Mouse (Mus musculus): ENCODE measurements at regions not wholly inside any gene's neighbourhood (a gene's known extent, or its start where the extent isn't known, plus 50 kb on each side); places are given as distances from the start of the nearest gene placed in this dataset.

DNA sequence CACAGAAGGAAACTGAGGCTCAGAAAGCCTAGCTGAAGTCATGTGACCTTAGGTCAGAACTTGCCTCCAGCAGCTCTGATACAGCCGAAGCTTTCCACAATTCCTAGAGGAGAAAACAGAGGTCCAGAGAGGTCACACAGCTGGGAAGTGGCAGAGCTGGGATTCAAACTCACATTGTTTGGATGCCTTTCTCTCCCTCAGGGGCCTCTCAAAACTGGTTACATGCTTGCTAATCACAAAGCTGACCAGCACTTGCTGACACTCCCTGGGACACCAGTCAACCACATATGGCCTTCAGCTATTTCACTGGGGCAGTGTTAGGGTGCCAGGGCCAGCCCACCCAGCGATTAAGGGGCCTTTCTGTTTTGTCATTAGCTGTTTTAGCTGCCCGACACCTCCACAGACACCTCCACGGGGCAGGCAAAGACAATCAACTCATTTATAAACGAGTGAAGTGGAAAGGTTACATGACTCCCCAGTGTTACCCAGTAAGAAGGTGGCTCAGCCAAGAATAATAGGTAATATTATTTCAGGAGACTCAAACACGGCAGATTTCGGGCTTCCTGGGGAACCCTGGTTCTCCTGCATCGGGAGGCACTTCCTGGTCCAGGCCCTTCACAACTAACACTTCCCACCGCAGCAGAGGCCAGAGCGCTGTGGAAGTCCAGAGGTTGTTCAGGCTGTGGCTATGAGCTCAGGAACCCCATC lies 71.4 kb downstream of the 2410131K14Rik start:
- Histone ChIP-seq H3K4me3 (no peak overlapping the region), H3K36me3 (no peaks in the 10 kb centered on the region), H3K4me2 (no peak overlapping the region), H3K9me3 (no peaks in the 10 kb centered on the region), H3K27me3 (peaks cover 21% of the 10 kb centered on the region; the same call in 1 of the 2 replicates), H3K27ac (peak overlapping the region; percentile 58; the same call in 1 of the 2 replicates), H3K4me1 (peaks cover 20% of the 10 kb centered on the region), H3K9ac (no peak overlapping the region)
- WGBS, result 34% methylated on average over 10 of the region's 10 CpGs
- no peak for ATAC-seq (ENCODE audit: insufficient number of reproducible peaks, insufficient read depth, low FRiP score, low TSS enrichment, low read depth)

DNA sequence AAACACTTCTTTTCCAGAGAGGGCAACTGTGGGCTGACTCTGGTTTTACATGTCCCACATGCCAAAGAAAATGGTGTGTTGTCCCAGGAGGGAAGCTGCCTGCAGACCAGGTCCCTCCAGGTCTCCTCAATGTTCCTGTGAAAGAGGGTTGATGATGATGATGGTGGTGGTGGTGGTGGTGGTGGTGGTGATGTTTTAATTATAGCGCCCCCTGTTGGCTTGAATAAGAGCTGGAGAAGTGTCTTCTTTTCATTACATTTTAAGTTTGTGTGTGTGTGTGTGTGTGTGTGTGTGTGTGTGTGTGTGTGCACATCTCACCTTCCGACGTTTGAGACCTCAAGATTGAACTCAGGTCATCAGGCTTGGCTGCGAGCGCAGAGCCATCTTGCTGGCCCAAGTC lies 73.0 kb downstream of the 2410131K14Rik start:
- Histone ChIP-seq H3K36me3 (no peaks in the 10 kb centered on the region), H3K4me3 (no peak overlapping the region), H3K27me3 (peaks cover 21% of the 10 kb centered on the region; the same call in 1 of the 2 replicates), H3K9me3 (no peaks in the 10 kb centered on the region), H3K4me1 (peaks cover 32% of the 10 kb centered on the region), H3K4me2 (no peak overlapping the region), H3K27ac (no peak overlapping the region), H3K9ac (no peak overlapping the region)
- 75% methylated on average over 5 of the region's 5 CpGs for WGBS
- ATAC-seq (ENCODE audit: insufficient number of reproducible peaks, insufficient read depth, low FRiP score, low TSS enrichment, low read depth), result no peak

DNA sequence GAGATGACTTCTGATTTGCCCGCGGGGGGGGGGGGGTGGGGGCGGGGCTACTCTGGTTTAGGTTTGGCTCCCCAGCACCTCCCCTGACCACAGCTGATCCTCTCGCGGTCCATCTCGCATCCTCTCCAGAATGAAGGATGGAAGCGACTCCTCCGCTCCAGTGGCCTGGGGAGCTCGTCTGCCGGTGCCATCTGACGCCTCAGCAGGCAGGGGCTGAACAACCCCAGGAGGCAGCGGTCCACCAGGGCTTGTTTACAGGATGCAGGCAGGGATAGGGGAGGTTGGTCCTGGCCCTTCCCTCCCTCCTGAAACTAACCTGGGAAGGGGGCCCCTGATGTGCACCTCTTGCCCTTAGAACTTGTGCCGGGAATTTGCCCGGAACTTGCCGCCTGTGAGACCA lies 73.9 kb downstream of the 2410131K14Rik start:
- H3K4me2 ChIP-seq, result peak overlapping the region; percentile 39
- ATAC-seq (ENCODE audit: insufficient number of reproducible peaks, insufficient read depth, low FRiP score, low TSS enrichment, low read depth), result no peak
- peaks cover 21% of the 10 kb centered on the region; the same call in 1 of the 2 replicates for H3K27me3 ChIP-seq
- H3K4me1 ChIP-seq, result peaks cover 32% of the 10 kb centered on the region
- 10% methylated on average over 15 of the region's 15 CpGs for WGBS
- no peaks in the 10 kb centered on the region for H3K36me3 ChIP-seq
- no peaks in the 10 kb centered on the region for H3K9me3 ChIP-seq
- no peak overlapping the region for H3K4me3 ChIP-seq
- H3K9ac ChIP-seq, result no peak overlapping the region
- H3K27ac ChIP-seq, result no peak overlapping the region

DNA sequence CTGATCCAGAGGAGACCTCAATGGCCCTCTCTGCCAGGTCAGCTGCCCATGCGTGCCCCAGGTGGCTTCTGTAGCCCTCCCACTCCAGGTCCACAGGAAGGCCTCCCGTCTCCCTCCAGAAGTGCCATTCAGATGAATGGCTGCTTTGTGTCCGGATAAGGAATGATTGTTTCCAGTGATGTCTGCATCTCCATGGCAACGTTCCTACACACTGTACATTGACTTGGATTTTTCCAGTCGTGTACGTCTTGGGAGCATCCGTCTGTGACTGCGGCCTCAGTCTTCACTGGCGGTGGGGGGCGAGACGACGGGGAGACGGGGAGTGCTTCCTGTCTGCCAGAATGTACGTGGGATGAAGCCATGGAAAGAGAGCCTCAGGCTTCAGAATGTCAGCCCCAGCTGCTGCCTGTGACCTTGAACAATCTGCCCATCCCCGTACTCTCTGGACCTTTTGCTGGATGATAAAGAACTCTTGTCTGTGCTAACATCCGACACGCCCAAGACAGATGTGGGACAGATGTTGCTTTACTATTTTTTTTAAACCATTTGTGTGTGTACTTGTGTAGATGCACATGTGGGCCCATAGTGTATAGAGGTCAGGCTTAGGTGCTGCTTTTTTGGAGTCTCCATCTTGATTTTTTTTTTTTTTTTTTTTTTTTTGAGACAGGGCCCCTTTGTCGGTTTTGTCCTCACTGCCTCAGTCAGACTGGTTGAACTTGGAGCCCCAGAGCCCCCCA lies 76.9 kb downstream of the 2410131K14Rik start:
- Histone ChIP-seq H3K36me3 (no peaks in the 10 kb centered on the region), H3K9me3 (no peaks in the 10 kb centered on the region), H3K4me1 (peaks cover 28% of the 10 kb centered on the region), H3K4me2 (no peak overlapping the region), H3K27ac (peak overlapping the region; percentile 76), H3K4me3 (no peak overlapping the region), H3K9ac (no peak overlapping the region), H3K27me3 (peaks cover 21% of the 10 kb centered on the region; the same call in 1 of the 2 replicates)
- 22% methylated on average over 18 of the region's 18 CpGs for WGBS
- peak; percentile 75 for ATAC-seq (ENCODE audit: insufficient number of reproducible peaks, insufficient read depth, low FRiP score, low TSS enrichment, low read depth)

DNA sequence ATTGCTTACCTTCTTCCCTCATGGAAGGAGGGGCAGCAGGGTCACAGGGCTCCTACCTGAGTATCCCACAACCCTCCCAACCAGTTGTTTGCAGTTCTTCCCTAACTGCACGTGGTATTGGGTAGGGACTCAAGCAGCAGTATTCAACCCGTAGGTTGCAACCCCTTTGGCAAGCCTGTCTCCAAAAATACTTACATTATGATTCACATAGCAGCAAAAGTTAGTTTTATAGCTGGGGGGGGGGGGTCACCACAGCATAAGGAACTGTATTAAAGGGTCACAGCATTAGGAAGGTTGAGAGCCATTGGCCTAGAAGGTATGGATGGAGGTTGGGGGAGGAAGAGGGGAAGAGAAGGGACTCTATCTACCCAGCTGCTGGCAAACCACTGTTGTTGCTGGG lies 78.1 kb downstream of the 2410131K14Rik start:
- Histone ChIP-seq H3K36me3 (no peaks in the 10 kb centered on the region), H3K4me3 (no peak overlapping the region), H3K4me2 (no peak overlapping the region), H3K4me1 (peaks cover 34% of the 10 kb centered on the region), H3K9me3 (no peaks in the 10 kb centered on the region), H3K27ac (peak overlapping the region; percentile 76; the same call in 1 of the 2 replicates), H3K27me3 (peaks cover 21% of the 10 kb centered on the region; the same call in 1 of the 2 replicates), H3K9ac (no peak overlapping the region)
- 80% methylated on average over 2 of the region's 2 CpGs for WGBS
- no peak for ATAC-seq (ENCODE audit: insufficient number of reproducible peaks, insufficient read depth, low FRiP score, low TSS enrichment, low read depth)

DNA sequence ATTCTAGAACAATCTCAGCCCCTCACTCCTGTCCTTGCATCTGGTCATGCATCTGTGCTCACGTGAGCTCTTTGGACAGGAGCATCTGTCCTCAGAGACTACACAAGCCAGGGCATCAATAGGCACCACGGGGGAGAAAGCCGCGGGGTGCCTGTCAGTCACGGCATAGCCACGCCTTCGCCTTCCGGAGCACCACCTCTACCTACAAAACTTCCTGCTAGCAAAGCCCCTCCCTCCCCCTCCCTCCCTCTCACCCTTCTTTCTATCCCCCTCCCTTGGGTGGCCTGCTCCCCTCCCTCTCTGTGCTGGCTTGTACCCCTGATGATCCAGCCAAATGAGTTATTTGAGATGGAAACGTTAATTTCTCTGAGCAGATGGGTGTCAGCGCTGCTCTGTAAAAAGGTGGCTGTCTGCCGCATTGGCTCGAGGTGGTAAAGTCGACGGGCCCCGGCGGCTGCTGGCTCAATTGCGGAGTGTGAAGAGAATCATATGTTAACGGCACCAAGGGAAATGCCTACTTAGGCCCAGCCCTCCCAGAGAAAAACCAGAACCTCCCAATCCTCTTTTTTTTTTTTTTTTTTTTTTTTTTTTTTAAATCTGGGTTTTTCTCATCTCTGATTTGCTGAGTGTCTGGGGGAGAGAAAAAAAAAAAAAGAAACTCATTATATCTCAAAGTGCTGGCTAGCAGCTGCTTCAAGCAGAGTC lies 82.0 kb downstream of the 2410131K14Rik start:
- H3K4me1 ChIP-seq, result peaks cover 32% of the 10 kb centered on the region
- no peak for ATAC-seq (ENCODE audit: insufficient number of reproducible peaks, insufficient read depth, low FRiP score, low TSS enrichment, low read depth)
- H3K9ac ChIP-seq, result peak overlapping the region; percentile 27
- no peaks in the 10 kb centered on the region for H3K27me3 ChIP-seq
- under 1% methylated on average over 18 of the region's 18 CpGs for WGBS
- no peaks in the 10 kb centered on the region for H3K9me3 ChIP-seq
- H3K4me3 ChIP-seq, result peak overlapping the region; percentile 30
- no peaks in the 10 kb centered on the region for H3K36me3 ChIP-seq
- peak overlapping the region; percentile 14; the same call in 1 of the 2 replicates for H3K27ac ChIP-seq
- peak overlapping the region; percentile 57 for H3K4me2 ChIP-seq

DNA sequence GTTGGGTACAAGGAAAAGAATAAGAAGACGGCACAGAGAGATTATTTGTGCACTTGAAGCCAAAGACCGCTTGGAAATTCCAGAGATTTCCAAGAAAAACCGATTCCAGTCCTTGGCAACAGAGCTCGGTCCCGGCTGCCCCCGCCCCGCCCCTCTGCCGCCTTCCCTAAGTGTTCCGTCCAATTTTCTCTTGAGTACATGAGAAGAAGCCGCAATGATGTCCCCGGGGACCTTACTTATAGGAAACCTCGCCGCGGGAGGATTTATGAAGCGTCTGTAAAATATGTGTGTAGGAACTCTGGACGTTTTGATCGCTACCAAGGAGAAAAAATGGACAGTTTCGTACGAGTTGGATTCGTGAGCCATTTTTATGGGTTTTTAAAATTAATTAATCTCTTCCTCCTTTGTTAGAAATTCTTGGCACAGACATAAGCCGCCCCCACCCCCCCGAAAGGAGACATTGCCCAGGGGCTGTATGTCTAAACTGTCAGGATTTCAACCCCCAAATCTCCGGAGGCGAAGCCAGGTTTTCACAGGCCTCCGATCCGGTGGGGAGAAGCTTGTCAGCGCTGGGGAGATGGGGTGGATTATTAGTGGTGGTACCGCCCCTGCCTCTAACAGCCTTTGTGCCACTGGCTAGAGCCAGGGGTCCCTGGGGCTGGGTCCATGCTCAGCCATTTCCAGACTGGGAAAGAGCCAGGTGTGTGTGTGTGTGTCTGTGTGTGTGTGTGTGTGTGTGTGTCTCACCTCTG lies 83.1 kb downstream of the 2410131K14Rik start:
- ATAC-seq (ENCODE audit: insufficient number of reproducible peaks, insufficient read depth, low FRiP score, low TSS enrichment, low read depth), result no peak

DNA sequence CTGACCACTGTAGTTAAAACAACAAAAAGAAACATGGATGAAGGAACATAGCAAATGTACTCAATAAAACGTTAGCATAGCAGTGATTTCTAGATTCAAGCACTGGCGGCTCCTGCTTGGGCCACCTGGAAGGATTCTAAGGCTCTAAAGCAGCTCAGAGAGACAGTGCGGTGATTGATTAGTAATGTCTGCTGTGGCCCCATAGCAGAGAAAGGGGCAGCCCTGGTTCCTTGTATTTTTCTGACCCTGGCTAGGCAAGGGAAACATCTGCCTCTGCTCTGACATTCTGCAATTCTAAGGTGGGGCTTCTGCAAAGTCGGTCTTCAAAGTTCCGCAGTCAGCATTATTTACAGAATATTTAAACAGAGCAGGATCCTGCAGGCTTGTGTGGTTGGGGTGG lies 84.1 kb downstream of the 2410131K14Rik start:
- no peaks in the 10 kb centered on the region for H3K9me3 ChIP-seq
- H3K4me3 ChIP-seq, result no peak overlapping the region
- H3K4me1 ChIP-seq, result peaks cover 31% of the 10 kb centered on the region
- H3K27ac ChIP-seq, result no peak overlapping the region
- no peak for ATAC-seq (ENCODE audit: insufficient number of reproducible peaks, insufficient read depth, low FRiP score, low TSS enrichment, low read depth)
- no peaks in the 10 kb centered on the region for H3K36me3 ChIP-seq
- no peak overlapping the region for H3K4me2 ChIP-seq
- no peaks in the 10 kb centered on the region for H3K27me3 ChIP-seq
- H3K9ac ChIP-seq, result no peak overlapping the region
- WGBS, result 74% methylated on average over 5 of the region's 5 CpGs

More for the DNA sequence above, 83.1 kb downstream of the 2410131K14Rik start:
- H3K4me2 ChIP-seq, result peak overlapping the region; percentile 57
- no peaks in the 10 kb centered on the region for H3K36me3 ChIP-seq
- H3K9ac ChIP-seq, result peak overlapping the region; percentile 40; the same call in 1 of the 2 replicates
- H3K4me1 ChIP-seq, result peaks cover 31% of the 10 kb centered on the region
- peak overlapping the region; percentile 57 for H3K27ac ChIP-seq
- no peaks in the 10 kb centered on the region for H3K27me3 ChIP-seq
- H3K4me3 ChIP-seq, result peak overlapping the region; percentile 30
- no peaks in the 10 kb centered on the region for H3K9me3 ChIP-seq
- WGBS, result 3% methylated on average over 28 of the region's 28 CpGs

DNA sequence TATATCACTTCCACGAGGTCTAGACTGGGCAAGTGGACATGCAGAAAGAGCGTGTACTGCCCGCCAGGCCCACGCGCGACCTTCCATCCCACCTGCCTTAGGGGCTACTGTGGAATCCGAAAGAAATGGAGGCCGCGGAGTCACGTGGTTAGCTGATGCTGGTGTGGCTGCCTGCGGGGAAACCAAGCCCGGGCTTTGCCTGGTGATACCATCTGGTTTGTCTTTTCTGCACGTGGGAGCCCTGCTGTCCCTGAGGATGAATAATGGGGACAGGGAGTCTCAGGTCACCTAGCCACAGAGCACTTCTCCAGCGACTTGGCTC lies 86.2 kb downstream of the 2410131K14Rik start:
- peak overlapping the region; percentile 54; the same call in 1 of the 2 replicates for H3K9ac ChIP-seq
- peaks cover 31% of the 10 kb centered on the region for H3K4me1 ChIP-seq
- no peaks in the 10 kb centered on the region for H3K9me3 ChIP-seq
- no peaks in the 10 kb centered on the region for H3K36me3 ChIP-seq
- 19% methylated on average over 14 of the region's 14 CpGs for WGBS
- H3K27me3 ChIP-seq, result no peaks in the 10 kb centered on the region
- 0 out of 2 replicates have a peak, but pooled peaks have one; percentile 3 for ATAC-seq (ENCODE audit: insufficient number of reproducible peaks, insufficient read depth, low FRiP score, low TSS enrichment, low read depth)
- peak overlapping the region; percentile 45 for H3K4me3 ChIP-seq
- H3K4me2 ChIP-seq, result peak overlapping the region; percentile 80
- H3K27ac ChIP-seq, result no peak overlapping the region

DNA sequence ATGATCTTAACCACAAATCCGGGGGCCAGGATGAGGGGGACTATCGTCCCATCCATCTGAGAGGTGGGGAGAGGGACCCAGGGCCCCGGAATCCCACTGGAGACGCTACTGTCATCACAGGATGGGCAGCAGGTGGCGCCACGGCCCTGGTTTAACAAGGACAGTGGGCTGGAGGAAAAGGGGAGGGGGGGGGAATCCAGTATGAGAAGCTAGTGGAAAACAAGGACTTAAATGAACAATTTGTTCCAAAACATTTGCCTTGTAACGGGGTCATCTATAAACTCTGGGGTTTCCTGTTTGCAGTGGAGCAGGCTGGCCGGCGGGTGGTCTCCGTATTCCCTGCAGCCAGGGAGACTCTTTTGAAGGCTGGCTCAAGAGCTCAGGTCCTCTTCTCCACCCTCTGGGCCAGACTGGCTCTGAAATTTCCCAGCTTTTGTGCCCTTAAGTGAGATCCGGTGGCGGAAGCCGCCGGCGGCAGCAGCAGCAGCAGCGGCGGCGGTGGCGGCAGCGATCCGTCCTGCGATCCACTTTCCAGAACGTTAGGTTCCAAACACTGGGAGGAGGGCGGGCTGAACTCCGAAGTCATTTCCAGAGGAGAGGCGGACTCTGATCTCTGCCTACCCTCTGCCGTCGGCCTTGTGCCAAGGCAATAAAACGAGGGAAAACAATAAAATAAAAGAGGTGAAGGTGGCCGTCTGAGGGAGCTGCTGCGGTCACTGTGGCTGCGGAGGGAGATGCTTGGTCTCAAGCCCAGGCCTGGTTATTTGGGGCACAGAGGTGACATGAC lies 86.8 kb downstream of the 2410131K14Rik start:
- peak; percentile 73; the same call in 1 of the 2 replicates for ATAC-seq (ENCODE audit: insufficient number of reproducible peaks, insufficient read depth, low FRiP score, low TSS enrichment, low read depth)
- H3K9me3 ChIP-seq, result no peaks in the 10 kb centered on the region
- under 1% methylated on average over 32 of the region's 32 CpGs for WGBS
- peak overlapping the region; percentile 81 for H3K27ac ChIP-seq
- H3K4me2 ChIP-seq, result peak overlapping the region; percentile 80
- H3K36me3 ChIP-seq, result no peaks in the 10 kb centered on the region
- H3K4me1 ChIP-seq, result peaks cover 28% of the 10 kb centered on the region
- no peaks in the 10 kb centered on the region for H3K27me3 ChIP-seq
- peak overlapping the region; percentile 77 for H3K9ac ChIP-seq
- peak overlapping the region; percentile 45 for H3K4me3 ChIP-seq

Measured in embryonic facial prominence, embryonic 13.5 days (tissue).